Mouse (Mus musculus) induced T-regulatory cell, adult 2 months (primary cell): Measurements from ENCODE around the gene Asb13.
A peak's percentile ranks its signal among the peaks of the same experiment; 100 is the strongest.

ENCODE experiments used
- DNase-seq: peaks from one replicate; pipeline ENCODE4 v3.0.0-alpha.2; 2012; ENCODE audit warnings: low read depth

Gene Asb13

DNA sequence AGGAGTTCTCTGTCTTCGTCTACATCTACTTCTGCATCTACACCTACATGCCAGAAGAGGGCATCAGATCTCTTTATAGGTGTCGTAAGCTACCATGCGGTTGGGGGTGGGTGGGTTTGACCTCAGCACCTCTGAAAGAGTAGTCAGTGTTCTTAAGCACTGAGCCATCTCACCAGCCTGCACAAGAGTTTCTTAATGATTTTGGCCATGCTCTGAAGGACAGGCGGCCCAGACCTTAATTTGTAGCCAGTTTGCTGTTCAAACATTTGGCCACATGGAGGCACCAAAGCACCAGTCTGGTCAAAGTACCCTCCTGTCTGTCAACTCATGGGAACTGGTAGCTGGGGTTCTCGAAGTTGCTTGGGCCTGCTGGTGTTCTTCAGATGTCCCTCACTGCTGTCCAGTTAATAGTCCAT lies 31.5 kb downstream of the Asb13 start:
- DNase-seq: peak; percentile 74

DNA sequence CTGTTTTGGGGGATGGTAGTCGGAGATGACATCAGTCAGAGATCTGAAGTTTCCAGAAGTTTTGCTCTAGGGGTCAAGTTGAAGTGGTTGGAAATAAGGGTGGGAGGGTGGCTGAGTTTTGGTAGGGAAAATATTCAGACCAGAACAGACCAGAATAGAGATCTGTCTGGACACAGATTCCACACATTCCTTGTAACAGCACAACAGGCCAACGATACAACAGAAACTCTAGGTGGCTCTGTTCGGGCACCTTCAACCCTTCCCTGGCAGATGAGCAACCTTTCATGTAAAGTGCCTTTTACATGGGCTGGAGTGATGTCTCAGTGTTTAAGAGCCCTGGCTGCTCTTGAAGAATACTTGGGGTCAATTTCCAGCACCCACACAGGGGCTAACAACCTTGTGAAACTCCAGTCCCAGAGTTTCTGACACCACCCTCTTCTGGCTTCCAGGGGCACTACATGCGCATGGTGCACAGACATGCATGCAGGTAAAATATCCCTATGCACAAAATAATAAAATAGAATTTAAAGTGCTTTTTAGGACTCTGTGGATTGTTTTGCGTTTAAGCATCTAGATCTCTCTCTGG lies 33.5 kb downstream of the Asb13 start:
- DNase-seq: no peak

GRCm38 (mm10) chr13:3668068-3668467 lies 34.2 kb downstream of the Asb13 start:
- DNase-seq: no peak

DNA sequence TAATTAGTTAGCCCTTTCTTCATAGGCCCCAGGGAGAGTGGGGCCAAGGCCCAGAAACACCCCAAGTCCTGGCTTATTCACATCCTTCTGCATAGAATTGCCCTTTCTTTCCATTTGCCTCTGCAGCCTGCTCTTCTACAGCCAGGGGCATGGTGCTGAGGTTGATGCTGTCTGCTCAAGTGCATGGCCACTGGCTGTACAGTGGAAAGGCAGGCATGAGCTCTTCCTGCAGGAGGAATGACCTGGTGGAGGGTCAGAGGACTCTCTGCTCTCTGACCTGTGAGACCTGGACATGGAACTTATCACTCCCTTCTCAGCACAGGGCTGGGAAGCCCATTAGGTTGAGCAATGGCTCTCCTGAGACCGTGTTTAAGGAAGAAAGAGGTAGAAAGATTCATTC lies 35.8 kb downstream of the Asb13 start:
- no peak for DNase-seq

GRCm38 (mm10) chr13:3670039-3670438 lies 36.2 kb downstream of the Asb13 start:
- DNase-seq: no peak

DNA sequence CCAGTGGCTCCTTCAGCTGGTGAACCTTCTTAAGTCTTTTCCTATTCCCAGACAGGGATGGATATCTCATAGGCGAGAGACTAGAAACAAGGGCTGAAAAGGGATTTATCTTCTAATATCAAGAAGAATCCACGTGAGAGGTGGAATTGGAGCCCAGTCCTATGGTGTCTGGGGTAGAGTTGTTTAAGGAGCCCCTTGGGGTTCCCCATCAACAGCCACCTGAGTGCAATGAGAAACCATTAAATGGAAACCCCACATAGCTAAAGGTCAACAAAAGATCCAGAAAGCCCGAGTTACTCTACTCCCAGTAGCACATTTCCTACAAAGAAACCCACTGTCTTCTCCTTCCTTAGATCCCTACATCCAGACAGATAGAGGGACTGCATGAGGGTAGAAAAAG lies 39.3 kb downstream of the Asb13 start:
- no peak for DNase-seq

DNA sequence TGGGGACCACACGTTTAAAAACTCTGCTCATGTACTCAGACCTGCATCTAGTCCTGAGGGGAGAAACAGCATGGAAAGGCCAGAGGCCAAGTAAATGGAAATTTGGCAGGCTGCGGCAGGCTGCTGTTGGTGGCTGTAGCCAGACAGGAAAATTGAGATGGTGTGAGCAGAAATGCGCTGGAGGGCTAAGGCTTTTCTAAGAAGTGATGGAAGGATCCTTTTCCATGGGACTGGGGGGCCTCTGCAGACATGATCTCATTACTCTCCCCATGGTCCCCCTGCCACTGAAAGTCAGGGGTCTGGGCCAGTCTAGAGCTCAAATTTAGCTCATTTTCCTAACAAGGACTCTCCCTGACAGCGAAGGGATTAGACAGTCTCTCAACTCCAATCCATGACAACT lies 39.8 kb downstream of the Asb13 start:
- no peak for DNase-seq

DNA sequence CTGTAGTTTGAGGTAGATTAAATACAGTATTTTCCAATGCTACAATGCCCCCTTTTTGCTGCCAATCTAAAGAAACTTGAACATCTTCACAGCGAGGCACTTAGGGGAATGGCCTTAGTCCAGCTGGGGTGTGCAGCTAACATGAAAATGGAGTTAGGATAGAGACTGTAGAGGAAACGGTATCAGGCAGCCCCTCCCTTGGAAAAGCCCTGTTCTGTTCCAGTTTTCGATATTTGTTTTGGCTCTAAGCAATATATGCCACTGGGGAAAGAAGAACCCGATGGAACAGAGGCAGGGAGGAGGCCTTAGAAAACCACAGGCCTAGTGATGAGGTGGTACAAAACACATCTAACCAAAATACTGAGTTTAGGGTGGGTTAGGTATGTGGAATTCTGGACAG lies 42.0 kb downstream of the Asb13 start:
- no peak for DNase-seq

- no peak for DNase-seq
Observed at GRCm38 (mm10) chr13:3679098-3679497, 45.3 kb downstream of the Asb13 start.

- no peak for DNase-seq
Observed at GRCm38 (mm10) chr13:3686306-3686705, 52.5 kb downstream of the Asb13 start.

DNA sequence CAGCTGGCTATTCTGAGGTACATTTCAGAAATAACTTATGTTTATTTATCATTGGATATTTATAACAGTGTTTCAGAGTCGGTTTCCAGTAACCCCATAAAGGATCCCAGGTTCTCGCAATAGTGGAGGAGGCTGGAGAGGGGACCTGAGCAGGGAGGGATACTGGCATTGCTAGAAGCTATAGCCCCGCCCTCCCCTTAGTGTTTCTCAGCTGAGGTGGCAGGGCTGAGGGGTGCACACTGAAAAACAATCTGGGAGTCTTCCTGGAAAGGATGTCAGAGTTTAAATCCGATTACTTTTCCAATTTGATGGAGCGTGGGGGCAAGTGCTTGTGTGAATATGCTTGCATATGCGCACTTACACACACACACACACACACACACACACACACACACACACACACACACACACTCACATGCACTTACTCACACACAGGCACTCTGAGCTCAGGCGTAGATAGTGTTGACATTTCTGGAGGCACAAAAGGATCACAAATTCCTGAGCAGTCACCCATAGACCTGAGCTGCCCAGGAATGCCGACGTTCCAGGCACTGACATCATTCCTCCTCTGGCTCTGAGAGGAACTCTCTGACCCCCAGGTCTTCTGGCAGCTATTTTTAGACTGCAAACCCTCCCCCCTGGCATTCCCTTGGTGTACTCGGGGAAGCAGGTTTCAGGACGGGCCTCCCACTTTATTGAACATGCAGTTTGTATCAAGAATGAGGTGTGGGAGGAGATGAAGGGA lies 60.9 kb downstream of the Asb13 start:
- DNase-seq: no peak

DNA sequence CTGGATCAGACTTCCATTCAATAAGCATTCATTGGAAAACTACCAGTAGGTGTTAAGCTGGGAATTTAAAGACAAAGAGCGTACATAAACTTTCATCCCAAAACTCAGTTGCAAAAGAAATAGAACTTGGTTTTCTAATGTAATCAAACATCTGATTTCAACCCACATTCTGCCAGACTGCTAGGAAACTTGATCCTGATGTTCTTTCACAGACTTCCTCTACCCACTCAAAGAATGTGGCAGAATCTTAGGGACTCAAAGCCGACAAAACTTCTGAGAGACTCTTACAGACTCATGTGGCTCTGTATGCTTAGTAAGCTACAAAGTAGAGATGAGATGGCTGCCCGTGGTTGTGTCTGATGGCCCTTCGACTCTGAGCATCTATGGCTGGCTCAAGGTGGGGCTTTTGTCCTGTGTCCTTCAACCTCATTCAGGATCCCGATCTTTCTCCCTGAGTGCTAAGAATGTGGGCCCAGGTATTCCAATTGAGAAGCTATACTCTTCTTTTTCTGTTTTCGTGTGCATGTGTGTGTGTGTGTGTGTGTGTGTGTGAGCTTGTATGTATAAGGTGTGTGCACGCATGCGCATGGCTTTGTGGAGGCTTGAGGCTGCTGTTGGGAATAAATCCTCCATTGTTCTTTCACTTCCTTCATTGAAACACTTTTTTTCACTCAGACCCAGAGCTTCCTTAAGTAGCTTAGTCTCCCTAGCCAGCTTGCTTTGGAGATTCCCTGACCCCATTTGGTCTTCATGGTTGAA lies 63.3 kb downstream of the Asb13 start:
- no peak for DNase-seq

DNA sequence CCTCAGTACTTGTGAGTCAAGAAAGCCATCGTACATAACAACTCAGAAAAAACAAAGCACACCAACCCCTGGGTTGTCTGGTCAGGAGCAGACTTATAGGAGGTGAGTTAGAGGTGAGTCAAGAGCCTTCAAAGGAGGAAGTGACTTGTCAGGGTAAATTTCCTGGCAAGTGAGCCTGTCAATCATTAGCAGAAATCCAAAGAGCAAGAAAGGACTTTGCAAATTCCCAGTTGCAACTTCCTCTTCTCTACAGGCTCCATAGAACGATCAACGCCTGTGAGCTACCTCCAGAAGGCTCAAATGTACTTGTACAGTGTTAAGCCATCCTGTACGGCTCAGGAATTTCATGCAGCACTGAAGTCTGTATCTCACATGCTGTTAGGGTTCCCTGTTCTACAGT lies 66.9 kb downstream of the Asb13 start:
- no peak for DNase-seq
